Mouse (Mus musculus): ENCODE data around the gene Supt6.

DNA sequence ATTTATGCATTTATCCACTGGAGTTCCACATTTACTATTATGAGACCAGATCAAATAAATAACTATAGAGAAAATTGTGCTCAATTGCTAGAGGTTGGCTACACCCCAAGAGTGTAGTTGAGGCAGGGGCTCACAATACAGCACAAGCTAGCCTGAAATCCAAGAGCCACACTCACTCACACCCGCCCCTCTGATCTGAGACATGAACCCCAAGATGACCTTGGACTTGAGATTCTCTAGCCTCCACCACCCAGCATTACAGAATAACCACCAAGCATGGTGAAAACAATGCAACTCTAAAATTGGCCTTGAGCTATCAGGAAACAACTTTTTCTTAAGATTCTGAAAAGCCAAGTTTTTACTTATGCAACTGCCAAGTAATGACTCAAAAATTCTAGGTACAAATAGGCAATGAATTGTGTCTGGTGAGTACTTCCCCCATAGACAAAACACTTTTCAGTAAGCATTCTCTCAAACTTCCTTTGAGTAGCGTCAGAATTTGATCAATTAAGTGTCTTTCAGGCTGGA lies 63.9 kb downstream of the Supt6 start:
- TF ChIP-seq CTCF (IDR thresholded peaks at IDR 0.05; ENCODE audit: low read depth), result no peak
- no peak for TF ChIP-seq EP300 (IDR thresholded peaks at IDR 0.05; ENCODE audit: low read depth)

Measured in liver, embryonic 14.5 days (tissue).